Mouse (Mus musculus): Measurements from ENCODE around the gene Map3k7. TPM values are rescaled to one million over a fixed set of nuclear protein-coding genes. Genes with fewer than 3 reads are reported as not detected.

Map3k7 gene
- polyA plus RNA-seq (2016; fragmentation: Nextera tagmentation; extraction: Ambion mirVana), result 44.0 and 44.5 TPM in 2 replicates

GRCm38 (mm10) chr4:31963354-31964193 lies at the start of gene Map3k7:
Gene Map3k7, plus strand, starts transcription at chr4:31964097.
- DNase-seq (ENCODE audit: low spot score), result peak; percentile 97
- H3K27me3 ChIP-seq (ENCODE audit: insufficient read depth, poor library complexity, severe bottlenecking), result no peaks in the 10 kb centered on the region
- peak within 1 kb of the TSS; percentile 97 for H3K27ac ChIP-seq
- H3K4me1 ChIP-seq, result peaks cover 12% of the 10 kb centered on the region
- no peaks in the 10 kb centered on the region for H3K9me3 ChIP-seq
- no peaks in the 10 kb centered on the region for H3K36me3 ChIP-seq
- under 1% methylated on average over 88 of the region's 88 CpGs for WGBS
- H3K4me3 ChIP-seq, result peak within 1 kb of the TSS; percentile 88

- DNase-seq (ENCODE audit: low spot score), result no peak
- no peak overlapping the region for H3K27ac ChIP-seq
- H3K9me3 ChIP-seq, result no peaks in the 10 kb centered on the region
- 0 out of 2 replicates have a peak, but pooled peaks cover 4% of the 10 kb centered on the region for H3K4me1 ChIP-seq
- no peaks in the 10 kb centered on the region for H3K27me3 ChIP-seq (ENCODE audit: insufficient read depth, poor library complexity, severe bottlenecking)
- no peaks in the 10 kb centered on the region for H3K36me3 ChIP-seq
- 79% methylated on average over 11 of the region's 11 CpGs for WGBS
- no peak overlapping the region for H3K4me3 ChIP-seq
Measured at GRCm38 (mm10) chr4:31915114-31915513, 48.8 kb upstream of the Map3k7 start.

GRCm38 (mm10) chr4:31918717-31919116 lies 45.2 kb upstream of the Map3k7 start:
- H3K4me1 ChIP-seq, result no peaks in the 10 kb centered on the region
- H3K9me3 ChIP-seq, result no peaks in the 10 kb centered on the region
- no peaks in the 10 kb centered on the region for H3K36me3 ChIP-seq
- no peak overlapping the region for H3K27ac ChIP-seq
- no peak for DNase-seq (ENCODE audit: low spot score)
- no peak overlapping the region for H3K4me3 ChIP-seq
- 87% methylated on average over 5 of the region's 5 CpGs for WGBS
- no peaks in the 10 kb centered on the region for H3K27me3 ChIP-seq (ENCODE audit: insufficient read depth, poor library complexity, severe bottlenecking)

GRCm38 (mm10) chr4:31922215-31922614 lies 41.7 kb upstream of the Map3k7 start:
- 68% methylated on average over 7 of the region's 7 CpGs for whole genome bisulfite sequencing
- Histone ChIP-seq H3K36me3 (no peaks in the 10 kb centered on the region), H3K27me3 (ENCODE audit: insufficient read depth, poor library complexity, severe bottlenecking) (no peaks in the 10 kb centered on the region), H3K27ac (no peak overlapping the region), H3K4me3 (no peak overlapping the region), H3K4me1 (0 out of 2 replicates have a peak, but pooled peaks cover 4% of the 10 kb centered on the region), H3K9me3 (no peaks in the 10 kb centered on the region)
- no peak for DNase-seq (ENCODE audit: low spot score)

DNA sequence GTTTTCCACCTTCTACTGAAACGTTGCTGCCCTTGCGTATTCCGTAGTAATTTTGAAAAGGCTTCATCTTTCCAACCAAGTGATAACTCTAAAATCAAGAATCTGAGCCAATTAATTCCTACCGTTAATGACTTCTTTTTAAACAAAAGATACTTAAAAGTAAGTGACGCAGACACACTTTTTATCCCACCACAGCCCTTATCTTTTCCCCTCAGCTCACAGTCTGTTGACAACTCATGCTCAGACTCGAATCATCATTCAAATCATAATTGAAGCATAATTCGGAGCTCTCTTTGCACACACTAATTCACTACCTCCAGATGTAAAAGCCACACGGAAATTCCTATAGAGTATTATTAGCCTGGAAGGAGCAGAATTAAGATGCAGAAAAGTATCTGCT lies 40.5 kb upstream of the Map3k7 start:
- no peak for DNase-seq (ENCODE audit: low spot score)
- 65% methylated on average over 8 of the region's 8 CpGs for WGBS
- no peak overlapping the region for H3K27ac ChIP-seq
- 0 out of 2 replicates have a peak, but pooled peaks cover 4% of the 10 kb centered on the region for H3K4me1 ChIP-seq
- no peaks in the 10 kb centered on the region for H3K36me3 ChIP-seq
- H3K4me3 ChIP-seq, result no peak overlapping the region
- no peaks in the 10 kb centered on the region for H3K9me3 ChIP-seq
- no peaks in the 10 kb centered on the region for H3K27me3 ChIP-seq (ENCODE audit: insufficient read depth, poor library complexity, severe bottlenecking)

- Histone ChIP-seq H3K4me1 (0 out of 2 replicates have a peak, but pooled peaks cover 4% of the 10 kb centered on the region), H3K9me3 (no peaks in the 10 kb centered on the region), H3K27me3 (ENCODE audit: insufficient read depth, poor library complexity, severe bottlenecking) (no peaks in the 10 kb centered on the region), H3K27ac (no peak overlapping the region), H3K4me3 (no peak overlapping the region), H3K36me3 (no peaks in the 10 kb centered on the region)
- WGBS, result 61% methylated on average over 14 of the region's 14 CpGs
- no peak for DNase-seq (ENCODE audit: low spot score)
Measured at GRCm38 (mm10) chr4:31924301-31925185, 39.4 kb upstream of the Map3k7 start.

- no peaks in the 10 kb centered on the region for H3K27me3 ChIP-seq (ENCODE audit: insufficient read depth, poor library complexity, severe bottlenecking)
- H3K27ac ChIP-seq, result no peak overlapping the region
- DNase-seq (ENCODE audit: low spot score), result no peak
- no peaks in the 10 kb centered on the region for H3K9me3 ChIP-seq
- WGBS, result 47% methylated on average over 3 of the region's 3 CpGs
- no peaks in the 10 kb centered on the region for H3K36me3 ChIP-seq
- H3K4me1 ChIP-seq, result peaks cover 14% of the 10 kb centered on the region
- no peak overlapping the region for H3K4me3 ChIP-seq
Measured at GRCm38 (mm10) chr4:31933171-31933570, 30.7 kb upstream of the Map3k7 start.

- DNase-seq (ENCODE audit: low spot score), result no peak
- Histone ChIP-seq H3K36me3 (no peaks in the 10 kb centered on the region), H3K4me3 (no peak overlapping the region), H3K27ac (no peak overlapping the region), H3K9me3 (no peaks in the 10 kb centered on the region), H3K27me3 (ENCODE audit: insufficient read depth, poor library complexity, severe bottlenecking) (no peaks in the 10 kb centered on the region), H3K4me1 (peaks cover 14% of the 10 kb centered on the region)
- 63% methylated on average over 3 of the region's 3 CpGs for WGBS
Measured at GRCm38 (mm10) chr4:31935831-31936306, 28.0 kb upstream of the Map3k7 start.

DNA sequence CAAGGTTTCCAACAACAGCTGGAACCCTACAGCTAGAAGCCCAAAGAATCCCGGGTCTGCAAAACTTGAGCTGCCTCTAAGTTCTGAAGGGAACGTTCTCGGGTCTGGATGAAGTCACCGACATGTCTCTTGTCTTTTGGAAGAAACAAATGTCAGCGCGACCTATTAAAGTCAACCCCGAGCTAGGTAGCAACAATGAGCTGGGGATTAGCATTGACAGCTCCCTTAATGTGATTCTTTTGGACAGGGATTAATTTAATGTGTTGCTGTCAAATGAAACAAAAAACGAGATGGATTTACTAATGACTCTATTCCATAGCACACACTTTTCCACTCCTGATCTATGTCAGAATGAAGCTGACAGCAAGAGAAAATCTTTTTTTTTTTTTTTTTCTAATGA lies 27.5 kb upstream of the Map3k7 start:
- Histone ChIP-seq H3K27ac (no peak overlapping the region), H3K27me3 (ENCODE audit: insufficient read depth, poor library complexity, severe bottlenecking) (no peaks in the 10 kb centered on the region), H3K4me3 (0 out of 2 replicates have a peak overlapping the region, but pooled peaks have one; percentile 73), H3K9me3 (no peaks in the 10 kb centered on the region), H3K4me1 (peaks cover 14% of the 10 kb centered on the region), H3K36me3 (no peaks in the 10 kb centered on the region)
- 16% methylated on average over 8 of the region's 8 CpGs for WGBS
- no peak for DNase-seq (ENCODE audit: low spot score)

GRCm38 (mm10) chr4:31936911-31937375 lies 27.0 kb upstream of the Map3k7 start:
- Histone ChIP-seq H3K36me3 (no peaks in the 10 kb centered on the region), H3K9me3 (no peaks in the 10 kb centered on the region), H3K4me3 (peak overlapping the region; percentile 73), H3K27me3 (ENCODE audit: insufficient read depth, poor library complexity, severe bottlenecking) (no peaks in the 10 kb centered on the region), H3K4me1 (peaks cover 14% of the 10 kb centered on the region), H3K27ac (peak overlapping the region; percentile 89)
- no peak for DNase-seq (ENCODE audit: low spot score)
- 7% methylated on average over 15 of the region's 15 CpGs for WGBS

DNA sequence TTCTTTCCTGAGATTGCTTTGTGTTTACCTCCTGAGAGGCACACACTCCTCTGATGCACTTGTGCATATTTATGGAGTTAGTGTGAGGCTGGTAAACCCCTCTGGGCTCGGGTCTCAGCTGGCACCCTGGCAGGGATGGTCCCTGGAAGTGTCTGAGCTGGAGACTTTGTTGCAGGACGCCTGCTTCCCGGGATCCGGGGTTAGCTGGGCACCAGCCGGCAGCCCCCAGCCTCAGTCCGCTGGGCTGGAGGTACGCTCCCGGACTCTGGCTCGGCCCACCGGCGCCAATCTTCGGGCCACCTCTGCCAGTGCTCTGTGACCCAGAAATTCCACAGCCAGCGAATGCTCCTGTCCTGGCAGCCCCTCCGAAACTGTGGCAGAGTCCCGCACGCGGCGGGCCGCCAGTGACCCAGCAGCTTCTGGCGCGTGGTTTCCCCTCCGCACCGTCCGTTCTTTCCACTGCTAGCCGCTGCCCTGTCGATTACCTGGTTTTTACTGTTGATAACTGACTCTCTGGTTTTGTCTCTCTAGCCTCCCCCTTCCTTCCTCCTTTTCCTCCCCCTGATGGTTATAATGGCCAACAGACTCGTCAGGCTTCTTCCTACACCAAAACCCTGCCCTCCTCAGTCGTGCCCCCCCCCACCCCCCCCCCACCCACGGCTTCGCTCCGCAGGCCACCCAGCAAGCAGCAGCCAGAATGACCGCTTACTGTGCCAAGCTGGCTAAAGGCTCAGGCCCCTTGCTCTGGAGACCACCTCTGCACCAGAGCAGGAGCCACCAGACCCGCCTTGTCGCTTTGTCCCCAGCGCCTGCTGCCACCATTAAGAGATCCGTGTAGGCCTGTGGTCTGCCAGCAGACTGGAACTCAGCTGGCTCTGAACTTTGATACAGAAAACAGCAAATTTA lies 26.3 kb upstream of the Map3k7 start:
- 2% methylated on average over 32 of the region's 36 CpGs for WGBS

More for the DNA sequence above, 26.3 kb upstream of the Map3k7 start:
- H3K27me3 ChIP-seq (ENCODE audit: insufficient read depth, poor library complexity, severe bottlenecking), result no peaks in the 10 kb centered on the region
- peaks cover 14% of the 10 kb centered on the region for H3K4me1 ChIP-seq
- no peaks in the 10 kb centered on the region for H3K9me3 ChIP-seq
- H3K4me3 ChIP-seq, result peak overlapping the region; percentile 73
- no peaks in the 10 kb centered on the region for H3K36me3 ChIP-seq
- H3K27ac ChIP-seq, result peak overlapping the region; percentile 89
- DNase-seq (ENCODE audit: low spot score), result peak; percentile 78

Data from heart, embryonic 10.5 days (tissue).